Mouse (Mus musculus) limb, embryonic 10.5 days (tissue): ENCODE data around the gene Ccdc6. TPM values are rescaled to one million over a fixed set of nuclear protein-coding genes. Genes with fewer than 3 reads are reported as not detected.

Source experiments
- DNase-seq: peaks from one replicate; pipeline ENCODE4 v3.0.0-alpha.2; 2017; ENCODE audit warnings: low spot score
- H3K27ac ChIP-seq: fragments of 300-500 bp; sonication (generic); 2 replicates; pipeline ENCODE4 v1.5.1; 2016; ENCODE audit warnings: mild to moderate bottlenecking
- H3K27me3 ChIP-seq: fragments of 300-500 bp; sonication (generic); 2 replicates; pipeline ENCODE4 v1.6.1; 2016; ENCODE audit warnings: low read depth, mild to moderate bottlenecking; ENCODE audit not compliant: poor library complexity, severe bottlenecking
- H3K36me3 ChIP-seq: fragments of 300-500 bp; sonication (generic); 2 replicates; pipeline ENCODE4 v1.6.1; 2016; ENCODE audit warnings: mild to moderate bottlenecking, moderate library complexity
- H3K4me1 ChIP-seq: fragments of 300-500 bp; sonication (generic); 2 replicates; pipeline ENCODE4 v1.6.1; 2016
- H3K4me3 ChIP-seq: fragments of 300-500 bp; sonication (generic); 2 replicates; pipeline ENCODE4 v1.5.1; 2016; ENCODE audit warnings: mild to moderate bottlenecking, moderate library complexity
- H3K9me3 ChIP-seq: fragments of 300-500 bp; sonication (generic); replicated peaks from 2 replicates; pipeline ENCODE4 v1.6.1; 2016; ENCODE audit warnings: mild to moderate bottlenecking
- WGBS: fragments of 180-500 bp; shearing (Covaris S2); methylation state at CpG from one replicate; pipeline ENCODE4 v1.1.7; 2016; 5-methylcytosine and 5-hydroxymethylcytosine counted together
- polyA plus RNA-seq: library from polyadenylated mRNA; unstranded; fragments of >200 nt; fragmentation: Nextera tagmentation; extraction: Ambion mirVana; gene quantifications from 2 replicates; pipeline ENCODE4 v1.2.1, GENCODE M21; 2016

The Ccdc6 gene
- polyA plus RNA-seq, 1 experiment from 2014 or later = 15.8 TPM

GRCm38 (mm10) chr10:70077452-70077851 lies 19.5 kb upstream of the Ccdc6 start:
- Histone ChIP-seq H3K9me3 (no peaks in the 10 kb centered on the region), H3K4me1 (peaks cover 10% of the 10 kb centered on the region), H3K27ac (no peak overlapping the region), H3K27me3 (no peaks in the 10 kb centered on the region), H3K36me3 (no peaks in the 10 kb centered on the region), H3K4me3 (no peak overlapping the region)
- no peak for DNase-seq
- 83% methylated on average over 4 of the region's 4 CpGs for WGBS

DNA sequence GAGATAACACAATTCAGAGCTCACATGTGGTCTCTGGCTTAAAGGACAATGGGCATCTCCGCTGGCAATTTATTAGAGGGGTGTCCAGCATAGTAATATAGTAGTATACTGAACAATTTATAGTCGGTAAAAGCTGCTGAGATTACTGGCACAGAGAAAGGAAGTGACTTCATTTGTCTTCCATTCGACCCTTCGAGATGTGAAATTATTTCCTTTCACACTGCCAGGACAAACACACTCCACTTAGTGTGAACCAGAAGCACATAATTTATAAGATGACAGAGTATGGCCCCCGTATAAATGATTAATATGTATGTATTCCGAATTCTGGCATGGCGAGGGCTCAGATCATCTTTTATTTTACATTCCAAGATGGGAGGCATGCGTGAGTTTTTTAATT lies 16.0 kb upstream of the Ccdc6 start:
- Histone ChIP-seq H3K27me3 (no peaks in the 10 kb centered on the region), H3K4me1 (peaks cover 10% of the 10 kb centered on the region), H3K9me3 (no peaks in the 10 kb centered on the region), H3K4me3 (no peak overlapping the region), H3K27ac (no peak overlapping the region), H3K36me3 (no peaks in the 10 kb centered on the region)
- WGBS = 76% methylated on average over 8 of the region's 8 CpGs
- DNase-seq = no peak

- Histone ChIP-seq H3K4me1 (peaks cover 10% of the 10 kb centered on the region), H3K27ac (no peak overlapping the region), H3K27me3 (no peaks in the 10 kb centered on the region), H3K36me3 (no peaks in the 10 kb centered on the region), H3K9me3 (no peaks in the 10 kb centered on the region), H3K4me3 (no peak overlapping the region)
- 53% methylated on average over 19 of the region's 19 CpGs for WGBS
- no peak for DNase-seq
Measured at GRCm38 (mm10) chr10:70081564-70082175, 15.3 kb upstream of the Ccdc6 start.

DNA sequence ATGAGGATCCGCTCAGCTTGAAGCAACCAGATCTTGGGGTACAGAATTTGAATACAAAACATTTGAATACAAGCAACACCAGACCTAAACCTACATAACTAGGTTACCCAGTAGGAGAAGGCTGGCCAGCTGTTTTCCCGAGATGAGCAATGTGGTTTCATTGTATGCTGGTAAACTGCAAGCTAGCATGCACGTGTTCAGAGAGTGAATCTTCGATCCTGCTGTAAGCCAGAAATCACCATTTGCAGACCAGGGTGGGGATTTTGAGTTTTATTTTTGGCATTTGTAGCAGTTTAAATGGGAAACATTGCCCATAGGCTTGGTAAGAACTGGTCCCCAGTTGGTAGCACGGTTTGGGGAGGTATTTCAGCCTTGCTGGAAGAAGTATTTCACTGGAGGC lies 13.7 kb upstream of the Ccdc6 start:
- no peak overlapping the region for H3K4me3 ChIP-seq
- H3K4me1 ChIP-seq = peaks cover 10% of the 10 kb centered on the region
- H3K27ac ChIP-seq = no peak overlapping the region
- no peak for DNase-seq
- no peaks in the 10 kb centered on the region for H3K9me3 ChIP-seq
- no peaks in the 10 kb centered on the region for H3K36me3 ChIP-seq
- H3K27me3 ChIP-seq = no peaks in the 10 kb centered on the region
- 88% methylated on average over 5 of the region's 5 CpGs for WGBS

- no peaks in the 10 kb centered on the region for H3K27me3 ChIP-seq
- DNase-seq = no peak
- H3K9me3 ChIP-seq = no peaks in the 10 kb centered on the region
- H3K4me3 ChIP-seq = no peak overlapping the region
- no peaks in the 10 kb centered on the region for H3K36me3 ChIP-seq
- peaks cover 10% of the 10 kb centered on the region for H3K4me1 ChIP-seq
- no peak overlapping the region for H3K27ac ChIP-seq
- WGBS = 79% methylated on average over 12 of the region's 12 CpGs
Measured at GRCm38 (mm10) chr10:70085256-70085961, 11.5 kb upstream of the Ccdc6 start.

DNA sequence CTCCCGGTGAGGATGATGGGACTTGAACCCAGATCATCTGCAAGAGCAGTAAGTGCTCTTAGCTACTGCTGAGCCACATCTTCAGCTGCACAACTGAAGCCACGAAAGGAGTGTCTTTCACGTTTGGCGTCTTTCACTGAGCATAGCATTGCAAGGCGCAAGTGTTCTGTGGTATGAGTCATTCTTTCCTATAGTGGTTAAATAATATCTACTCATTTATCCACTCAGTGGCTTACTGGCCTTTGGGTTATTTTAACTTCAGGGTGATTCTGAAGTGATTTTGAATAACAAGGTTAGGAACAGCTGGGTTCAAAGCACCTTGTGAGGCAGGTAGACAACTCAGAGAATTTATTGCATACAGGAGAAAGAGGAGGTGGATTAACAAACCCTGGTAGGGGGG lies 8.1 kb upstream of the Ccdc6 start:
- WGBS = 89% methylated on average over 5 of the region's 5 CpGs
- H3K4me3 ChIP-seq = no peak overlapping the region
- no peak overlapping the region for H3K27ac ChIP-seq
- DNase-seq = no peak
- no peaks in the 10 kb centered on the region for H3K36me3 ChIP-seq
- H3K4me1 ChIP-seq = no peaks in the 10 kb centered on the region
- no peaks in the 10 kb centered on the region for H3K27me3 ChIP-seq
- H3K9me3 ChIP-seq = no peaks in the 10 kb centered on the region

DNA sequence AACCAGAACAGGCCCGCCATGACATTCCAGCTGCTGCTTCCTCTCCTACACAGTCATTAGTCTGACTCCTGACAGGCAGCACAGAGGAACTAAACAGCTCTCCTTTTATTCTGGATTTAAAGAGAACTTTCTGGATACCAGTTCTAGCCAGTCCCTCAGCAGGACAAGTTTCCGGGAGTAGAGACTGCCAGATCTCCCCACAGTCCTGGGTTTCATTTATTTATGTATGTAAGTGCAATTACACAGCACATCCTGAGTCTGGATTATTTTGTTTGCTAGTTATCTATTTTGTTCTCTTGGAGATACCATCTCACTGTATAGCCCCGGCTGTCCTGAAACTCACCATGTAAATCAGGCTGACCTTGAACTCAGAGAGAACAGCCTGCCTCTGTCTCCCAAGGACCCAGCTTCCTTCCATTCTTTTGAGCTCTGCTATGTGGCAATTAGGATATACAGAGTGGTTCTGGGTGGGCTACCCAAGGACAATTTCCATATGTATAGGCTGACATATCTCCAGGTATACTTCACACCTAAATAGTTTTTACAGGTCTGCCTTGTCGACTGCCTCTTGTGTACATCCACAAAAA lies 5.0 kb upstream of the Ccdc6 start:
- WGBS = 77% methylated on average over 4 of the region's 4 CpGs

DNA sequence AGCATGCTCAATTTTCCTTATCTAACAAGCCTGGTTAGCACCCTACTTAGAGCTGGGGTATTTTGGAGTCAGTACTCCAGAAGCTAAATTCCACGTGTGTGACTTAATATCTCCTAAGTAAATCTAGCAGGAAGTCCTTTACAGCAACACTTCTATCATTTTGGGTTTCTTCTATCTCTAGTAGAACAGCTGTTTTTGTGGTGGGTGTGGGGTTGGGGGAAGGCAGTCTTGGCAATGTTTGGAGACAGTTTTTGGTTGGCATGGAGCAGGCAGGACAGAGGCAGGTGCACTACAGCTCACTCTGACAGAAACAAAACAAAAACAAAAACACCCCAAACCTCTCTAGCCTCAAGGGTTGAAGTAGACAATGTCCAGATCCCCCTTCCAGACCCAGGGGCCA lies 3.1 kb upstream of the Ccdc6 start:
- Histone ChIP-seq H3K4me1 (peaks cover 30% of the 10 kb centered on the region), H3K9me3 (no peaks in the 10 kb centered on the region), H3K27ac (no peak overlapping the region), H3K36me3 (no peaks in the 10 kb centered on the region), H3K4me3 (no peak overlapping the region), H3K27me3 (no peaks in the 10 kb centered on the region)
- no peak for DNase-seq
- 48% methylated on average over 1 of the region's 1 CpGs for WGBS

More for the DNA sequence above, 5.0 kb upstream of the Ccdc6 start:
- Histone ChIP-seq H3K36me3 (no peaks in the 10 kb centered on the region), H3K27me3 (no peaks in the 10 kb centered on the region), H3K9me3 (no peaks in the 10 kb centered on the region), H3K27ac (no peak overlapping the region), H3K4me3 (no peak overlapping the region), H3K4me1 (peaks cover 22% of the 10 kb centered on the region)
- no peak for DNase-seq

GRCm38 (mm10) chr10:70095031-70095470 lies 1.9 kb upstream of the Ccdc6 start:
- 0 out of 2 replicates have a peak, but pooled peaks cover 3% of the 10 kb centered on the region for H3K36me3 ChIP-seq
- peaks cover 42% of the 10 kb centered on the region for H3K4me1 ChIP-seq
- 1% methylated on average over 14 of the region's 14 CpGs for WGBS
- peak overlapping the region; percentile 97 for H3K4me3 ChIP-seq
- peak; percentile 74 for DNase-seq
- peak overlapping the region; percentile 85 for H3K27ac ChIP-seq
- no peaks in the 10 kb centered on the region for H3K9me3 ChIP-seq
- no peaks in the 10 kb centered on the region for H3K27me3 ChIP-seq

- peak; percentile 52 for DNase-seq
- H3K27ac ChIP-seq = peak overlapping the region; percentile 85
- H3K27me3 ChIP-seq = no peaks in the 10 kb centered on the region
- peaks cover 43% of the 10 kb centered on the region for H3K4me1 ChIP-seq
- peak overlapping the region; percentile 97 for H3K4me3 ChIP-seq
- WGBS = 16% methylated on average over 13 of the region's 13 CpGs
- H3K36me3 ChIP-seq = peaks cover 7% of the 10 kb centered on the region; the same call in 1 of the 2 replicates
- no peaks in the 10 kb centered on the region for H3K9me3 ChIP-seq
Measured at GRCm38 (mm10) chr10:70095506-70096270, 1.2 kb upstream of the Ccdc6 start.

GRCm38 (mm10) chr10:70097291-70097901 lies 475 bp downstream of the Ccdc6 start:
- H3K27ac ChIP-seq = peak overlapping the region; percentile 92
- H3K4me1 ChIP-seq = peaks cover 43% of the 10 kb centered on the region
- H3K36me3 ChIP-seq = peaks cover 24% of the 10 kb centered on the region
- no peaks in the 10 kb centered on the region for H3K9me3 ChIP-seq
- peak; percentile 74 for DNase-seq
- H3K27me3 ChIP-seq = no peaks in the 10 kb centered on the region
- WGBS = 3% methylated on average over 58 of the region's 58 CpGs
- H3K4me3 ChIP-seq = peak overlapping the region; percentile 97

GRCm38 (mm10) chr10:70097911-70098569 lies 1.1 kb downstream of the Ccdc6 start:
- peaks cover 43% of the 10 kb centered on the region for H3K4me1 ChIP-seq
- peaks cover 28% of the 10 kb centered on the region for H3K36me3 ChIP-seq
- H3K27me3 ChIP-seq = no peaks in the 10 kb centered on the region
- peak overlapping the region; percentile 92 for H3K27ac ChIP-seq
- H3K4me3 ChIP-seq = peak overlapping the region; percentile 97
- under 1% methylated on average over 29 of the region's 29 CpGs for WGBS
- H3K9me3 ChIP-seq = no peaks in the 10 kb centered on the region
- peak; percentile 69 for DNase-seq
